Mouse (Mus musculus) adrenal gland, postnatal 25 days (tissue): ENCODE measurements around the gene Coq4. TPM values are rescaled to one million over a fixed set of nuclear protein-coding genes. Genes with fewer than 3 reads are reported as not detected.

ENCODE experiments used
- DNase-seq: peaks from one replicate; pipeline ENCODE4 v3.0.0; 2021; ENCODE audit warnings: mixed read lengths
- microRNA-seq, 2 experiments: library from miRNA; unstranded; fragments of <30 nt; microRNA quantifications; one replicate each; pipeline ENCODE4 v1.2.0; 2021
- total RNA-seq: library from RNA; stranded (reverse); gene quantifications from 2 replicates; pipeline ENCODE4 v1.2.3, GENCODE M21; 2021

Coq4 gene
- total RNA-seq, 1 experiment from 2014 or later: 23.0 TPM

DNA sequence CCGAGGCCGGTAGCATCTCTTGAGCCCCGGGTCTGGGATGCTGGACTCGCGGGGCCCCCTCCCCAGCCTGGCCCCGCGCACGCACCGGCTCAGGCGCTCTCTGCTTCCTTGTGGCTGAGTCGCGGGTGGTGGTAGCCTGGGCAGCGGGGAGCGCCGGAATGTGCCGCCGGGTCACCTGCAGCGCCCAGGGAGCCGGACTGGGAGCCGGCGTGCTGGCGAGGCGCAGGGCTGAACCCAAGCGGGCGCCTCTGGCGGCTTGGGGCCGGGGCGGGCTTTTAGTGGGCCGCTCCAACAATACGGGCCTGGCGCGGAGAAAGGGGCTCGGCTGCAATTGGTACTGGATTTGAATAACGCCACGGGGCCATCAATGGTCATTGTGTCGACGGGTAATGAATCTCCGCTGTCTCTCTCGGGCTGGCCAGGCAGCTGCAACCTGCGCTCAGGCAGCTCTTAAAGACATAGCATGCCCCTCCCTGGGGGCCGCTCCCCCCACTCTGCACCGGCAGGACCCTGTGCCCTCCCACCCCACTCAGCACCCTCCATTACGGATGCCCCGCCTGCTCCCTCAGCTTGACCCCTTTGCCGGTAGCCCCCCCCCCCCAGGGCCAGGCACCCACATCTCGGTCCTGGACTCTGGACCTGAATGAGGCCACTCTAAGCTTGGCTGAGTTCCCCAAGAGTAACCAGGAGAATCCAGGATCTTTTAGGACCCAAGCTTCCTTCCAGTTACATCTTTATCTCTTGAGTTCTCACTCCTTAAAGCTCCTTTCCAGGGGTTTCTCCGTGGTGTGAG lies 59.0 kb downstream of the Coq4 start:
- DNase-seq: no peak

GRCm38 (mm10) chr2:29846911-29847310 lies 59.6 kb downstream of the Coq4 start:
- DNase-seq: no peak

Small RNA genes lying within 50 kb of the gene (microRNA-seq; reads per million reads assigned to microRNA genes)
- 0 reads per million in 2 experiments for gene Mir219a-2
- 0 reads per million in 2 experiments for gene Mir219b

Other genes starting within 250 kb of the Coq4 start
- 47.5 and 49.5 TPM in 2 replicates for gene Rapgef1, start 167.8 kb upstream of the Coq4 start, total RNA-seq
- gene Gm13420, start 35.8 kb upstream of the Coq4 start, total RNA-seq: not detected in 2 replicates
- gene Gm13547, start 28.2 kb upstream of the Coq4 start, total RNA-seq: not detected in 2 replicates
- 29.8 and 42.5 TPM in 2 replicates for gene Trub2, start 1.0 kb downstream of the Coq4 start, total RNA-seq
- 40.9 and 42.2 TPM in 2 replicates for gene Slc27a4, start 15.1 kb downstream of the Coq4 start, total RNA-seq
- gene Urm1, start 32.6 kb downstream of the Coq4 start, total RNA-seq: 27.4 and 39.2 TPM in 2 replicates
- 11.3 and 11.6 TPM in 2 replicates for gene Cercam, start 81.7 kb downstream of the Coq4 start, total RNA-seq
- gene Odf2, start 101.7 kb downstream of the Coq4 start, total RNA-seq: 51.0 and 66.3 TPM in 2 replicates
- gene Gle1, start 147.9 kb downstream of the Coq4 start, total RNA-seq: 39.1 and 41.9 TPM in 2 replicates
- gene Sptan1, start 178.1 kb downstream of the Coq4 start, total RNA-seq: 206 and 225 TPM in 2 replicates